Mouse (Mus musculus) lung, adult 10 weeks (tissue): Measurements from ENCODE around the gene Serhl. TPM values are rescaled to one million over a fixed set of nuclear protein-coding genes. Genes with fewer than 3 reads are reported as not detected.

Experiments
- polyA plus RNA-seq: library from polyadenylated mRNA; stranded (reverse); fragments of 350-450 nt; fragmentation: Illumina TruSeq; extraction: RNeasy Lipid Tissue Mini Kit (QIAGEN cat#74804); gene quantifications from one replicate; pipeline ENCODE4 v1.2.3, GENCODE M21; 2014; ENCODE audit warnings: low read depth, low replicate concordance; ENCODE audit not compliant: insufficient read depth

Serhl gene
- polyA plus RNA-seq: 27.0 TPM

GRCm38 (mm10) chr15:83089429-83089605, at the start of gene Serhl:
TSS of gene Serhl (plus strand) at chr15:83089506.

GRCm38 (mm10) chr15:83122566-83123145, 33.4 kb downstream of the Serhl start, which contains the start of gene Rrp7a:
TSS of gene Rrp7a (minus strand) at chr15:83122801.

GRCm38 (mm10) chr15:83149196-83150072, 60.1 kb downstream of the Serhl start, which contains the start of gene Poldip3:
TSS of gene Poldip3 (minus strand) at chr15:83149384.

Other genes with a start within 250 kb of the Serhl start
- 5.8 TPM for gene Tcf20, start 101.6 kb upstream of the Serhl start, polyA plus RNA-seq
- gene Nfam1, start 56.2 kb upstream of the Serhl start, polyA plus RNA-seq: 12.2 TPM
- gene Rrp7a, start 33.3 kb downstream of the Serhl start, polyA plus RNA-seq: 37.0 TPM
- 25.2 TPM for gene Poldip3, start 59.9 kb downstream of the Serhl start, polyA plus RNA-seq
- gene Cyb5r3, start 83.1 kb downstream of the Serhl start, polyA plus RNA-seq: 222 TPM
- gene A4galt, start 162.3 kb downstream of the Serhl start, polyA plus RNA-seq: 18.1 TPM